Mouse (Mus musculus) E14TG2a.4 (cell line): ENCODE data around the gene Anp32b.
A peak's percentile ranks its signal among the peaks of the same experiment; 100 is the strongest.

Experiments used
- H3K27me3 ChIP-seq: 2 replicates; pipeline ENCODE4 v1.6.1; 2014; ENCODE audit warnings: low read length, control low read depth; ENCODE audit not compliant: insufficient read depth
- H3K36me3 ChIP-seq: 2 replicates; pipeline ENCODE4 v1.6.1; 2014; ENCODE audit warnings: low read length, control low read depth; ENCODE audit not compliant: insufficient read depth
- H3K4me1 ChIP-seq: replicated peaks from 2 replicates; pipeline ENCODE4 v1.6.1; 2014; ENCODE audit warnings: low read depth, low read length, control low read depth
- H3K4me3 ChIP-seq: replicated peaks from 2 replicates; pipeline ENCODE4 v1.5.1; 2014; ENCODE audit warnings: mild to moderate bottlenecking, low read length
- H3K9me3 ChIP-seq: 2 replicates; pipeline ENCODE4 v1.6.1; 2014; ENCODE audit warnings: low read length, control low read depth
- CTCF ChIP-seq: conservative IDR thresholded peaks from 2 replicates; pipeline ENCODE4 v1.5.1; 2014; ENCODE audit warnings: low read length
- NANOG ChIP-seq: IDR thresholded peaks from 2 replicates; pipeline ENCODE4 v1.6.1; 2014; ENCODE audit warnings: borderline replicate concordance, low read length, mixed read lengths
- POU5F1 ChIP-seq: IDR thresholded peaks from 2 replicates; pipeline ENCODE4 v1.6.1; 2014; ENCODE audit warnings: low read length, borderline replicate concordance

Anp32b gene

DNA sequence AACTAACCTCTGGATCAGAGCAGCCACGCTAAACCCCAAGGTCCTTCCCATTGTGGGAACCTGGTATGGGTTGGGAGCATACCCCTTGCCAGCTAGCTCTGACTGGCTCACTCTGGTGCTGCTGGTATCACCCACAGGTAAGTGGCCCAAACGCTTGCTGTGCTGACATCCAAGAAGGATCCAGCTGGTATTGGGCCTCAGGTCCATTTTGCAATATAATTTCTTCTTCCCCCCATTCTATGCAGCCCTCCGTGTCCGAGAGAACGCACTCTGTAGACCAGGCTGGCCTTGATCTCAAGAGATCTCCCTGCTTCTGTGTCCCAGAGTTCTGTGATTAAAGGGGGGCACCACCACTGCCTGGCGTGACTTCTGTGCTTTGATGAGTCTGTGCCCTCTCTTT, 42.4 kb downstream of the Anp32b start:
- Histone ChIP-seq H3K27me3 (no peaks in the 10 kb centered on the region), H3K4me1 (peaks cover 34% of the 10 kb centered on the region), H3K4me3 (no peak overlapping the region), H3K36me3 (peaks cover 63% of the 10 kb centered on the region), H3K9me3 (no peaks in the 10 kb centered on the region)
- TF ChIP-seq POU5F1 (no peak), NANOG (no peak), CTCF (no peak)

DNA sequence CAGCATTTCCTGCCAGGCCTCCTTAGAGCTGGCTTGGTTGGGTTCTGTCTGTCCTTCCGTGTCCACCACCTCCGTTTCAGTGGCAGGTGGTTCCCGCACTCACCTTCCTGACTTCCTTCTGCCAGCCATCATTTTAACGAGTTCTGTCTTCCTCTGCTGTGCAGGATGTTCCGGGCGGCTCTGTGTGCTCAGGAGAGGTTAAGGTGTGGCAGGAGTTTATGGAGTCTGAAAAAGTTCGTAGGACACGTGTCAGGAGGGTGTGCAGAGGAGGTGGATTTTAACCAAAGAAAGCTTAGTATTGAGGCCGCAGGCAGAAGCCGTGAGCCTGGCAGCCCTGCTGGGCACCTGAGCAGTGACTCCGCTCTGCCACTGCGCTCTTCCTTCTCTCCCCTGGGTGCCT, 44.8 kb downstream of the Anp32b start:
- Histone ChIP-seq H3K9me3 (no peaks in the 10 kb centered on the region), H3K4me1 (peaks cover 38% of the 10 kb centered on the region), H3K27me3 (no peaks in the 10 kb centered on the region), H3K36me3 (peaks cover 78% of the 10 kb centered on the region), H3K4me3 (no peak overlapping the region)
- no peak for TF ChIP-seq CTCF
- no peak for TF ChIP-seq NANOG
- no peak for TF ChIP-seq POU5F1

- Histone ChIP-seq H3K36me3 (peaks cover 80% of the 10 kb centered on the region), H3K4me1 (peaks cover 47% of the 10 kb centered on the region), H3K4me3 (no peak overlapping the region), H3K27me3 (no peaks in the 10 kb centered on the region), H3K9me3 (no peaks in the 10 kb centered on the region)
- TF ChIP-seq CTCF = peak; percentile 100
- TF ChIP-seq POU5F1 = no peak
- TF ChIP-seq NANOG = no peak
These were observed 46.7 kb downstream of the Anp32b start for GRCm38 (mm10) chr4:46497286-46497892.

DNA sequence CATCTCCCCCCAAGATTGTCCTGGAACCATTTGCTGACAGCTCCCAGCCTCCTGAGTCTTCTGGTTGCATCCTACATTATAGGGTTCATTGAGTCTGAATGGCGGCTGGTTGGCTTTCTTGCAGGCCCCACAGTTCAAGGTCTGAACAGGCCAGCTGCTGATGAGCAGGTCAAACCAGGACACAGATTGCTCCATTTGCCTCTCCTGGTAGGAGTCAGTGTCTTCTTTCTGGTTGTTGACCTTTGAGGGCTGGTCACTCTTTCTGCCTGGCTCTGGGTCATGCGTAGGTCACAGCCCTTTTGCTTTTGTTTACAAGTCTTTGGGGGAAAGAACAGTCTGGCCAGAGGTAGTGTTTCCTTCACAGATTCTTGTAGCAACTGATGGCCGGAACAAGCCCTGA, 47.8 kb downstream of the Anp32b start:
- Histone ChIP-seq H3K27me3 (no peaks in the 10 kb centered on the region), H3K9me3 (no peaks in the 10 kb centered on the region), H3K36me3 (peaks cover 78% of the 10 kb centered on the region), H3K4me1 (peaks cover 50% of the 10 kb centered on the region), H3K4me3 (no peak overlapping the region)
- TF ChIP-seq NANOG (no peak), POU5F1 (no peak), CTCF (no peak)

DNA sequence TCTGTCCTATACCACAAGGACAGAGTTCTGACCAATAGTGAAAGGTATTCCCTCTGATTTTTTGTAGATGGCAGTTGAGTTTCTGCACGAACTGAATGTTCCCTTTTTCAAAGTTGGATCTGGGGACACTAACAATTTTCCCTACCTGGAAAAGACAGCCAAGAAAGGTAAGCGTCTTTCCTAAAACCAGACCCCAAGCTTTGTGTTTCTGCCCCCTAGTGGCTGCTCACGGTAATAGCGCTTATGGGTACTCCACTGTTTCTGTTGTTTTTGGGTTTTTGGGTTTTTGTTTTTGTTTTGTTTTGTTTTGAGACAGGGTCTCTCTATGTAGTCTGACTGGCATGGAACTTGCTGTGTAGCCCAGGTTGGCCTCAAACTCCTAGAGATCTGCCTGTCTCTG, 48.3 kb downstream of the Anp32b start:
- Histone ChIP-seq H3K9me3 (no peaks in the 10 kb centered on the region), H3K4me1 (peaks cover 50% of the 10 kb centered on the region), H3K27me3 (no peaks in the 10 kb centered on the region), H3K4me3 (no peak overlapping the region), H3K36me3 (peaks cover 78% of the 10 kb centered on the region)
- TF ChIP-seq POU5F1 (no peak), CTCF (peak; percentile 99)

DNA sequence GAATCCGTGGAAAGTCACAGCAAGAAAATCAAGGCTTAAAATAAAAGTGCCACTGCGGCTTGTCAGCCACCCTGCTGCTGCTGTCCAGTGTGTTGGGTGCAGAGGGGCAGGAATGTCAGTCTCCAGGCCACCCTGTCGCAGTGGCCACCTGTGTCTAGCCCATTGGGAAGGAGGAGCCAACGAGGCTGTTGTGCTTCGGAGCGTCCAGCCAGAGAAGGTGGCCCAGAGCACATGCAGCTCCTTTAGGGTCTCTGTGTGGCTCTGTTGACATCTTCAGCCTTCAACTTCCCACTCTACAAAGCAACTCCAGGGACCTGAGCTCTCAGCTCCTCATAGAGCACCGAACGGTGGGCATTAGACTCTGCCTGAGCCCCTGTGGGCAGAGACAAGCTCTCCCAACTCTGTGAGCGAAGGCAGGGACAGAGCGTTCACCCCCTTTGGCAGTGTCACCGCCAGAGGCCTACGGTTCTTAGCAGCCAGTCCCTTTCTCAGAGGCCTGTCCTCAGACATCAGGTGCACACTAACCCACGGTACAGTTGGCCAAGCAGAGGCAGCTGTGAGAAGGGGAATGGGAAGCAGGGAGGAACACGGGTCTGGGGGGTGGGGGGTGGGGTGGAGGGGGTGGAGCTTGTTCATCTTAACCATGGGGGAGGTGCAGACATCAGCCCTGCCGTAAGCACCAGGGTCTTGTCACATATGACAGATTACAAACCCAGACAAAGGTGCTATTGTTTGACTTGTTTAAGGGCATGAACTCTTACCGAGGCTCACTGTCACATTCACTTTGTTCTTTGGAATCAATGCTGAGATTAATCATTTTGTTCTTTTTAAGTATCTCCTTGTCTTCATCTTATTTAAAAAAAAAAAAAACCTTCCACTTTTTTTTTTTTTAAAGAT, 52.2 kb downstream of the Anp32b start:
- TF ChIP-seq POU5F1 (no peak), CTCF (no peak), NANOG (no peak)
- Histone ChIP-seq H3K4me3 (0 out of 2 replicates have a peak overlapping the region, but pooled peaks have one; percentile 23), H3K27me3 (peaks cover 22% of the 10 kb centered on the region), H3K36me3 (peaks cover 53% of the 10 kb centered on the region), H3K9me3 (no peaks in the 10 kb centered on the region), H3K4me1 (peaks cover 56% of the 10 kb centered on the region)

DNA sequence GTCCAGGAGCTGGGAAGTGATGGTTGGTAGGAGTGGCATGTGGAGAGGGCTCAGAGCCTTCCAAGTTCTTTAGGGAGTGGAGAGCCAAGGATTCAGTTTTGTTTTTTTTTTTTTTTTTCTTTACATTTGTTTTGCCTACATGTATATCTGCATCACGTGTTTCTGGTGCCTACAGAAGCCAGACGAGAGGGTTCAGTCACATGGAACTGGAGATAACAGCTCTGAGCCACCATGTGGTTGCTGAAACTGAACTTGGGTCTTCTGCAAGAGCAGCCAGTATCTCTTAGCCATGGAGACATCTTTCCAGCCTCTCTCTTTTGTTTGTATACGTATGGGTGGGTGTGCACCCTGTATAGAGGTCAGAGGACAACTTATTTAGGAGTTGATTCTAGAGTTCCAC, 53.2 kb downstream of the Anp32b start:
- Histone ChIP-seq H3K4me3 (no peak overlapping the region), H3K9me3 (no peaks in the 10 kb centered on the region), H3K27me3 (peaks cover 22% of the 10 kb centered on the region), H3K36me3 (peaks cover 53% of the 10 kb centered on the region), H3K4me1 (peaks cover 47% of the 10 kb centered on the region)
- TF ChIP-seq CTCF (no peak), POU5F1 (no peak), NANOG (no peak)

DNA sequence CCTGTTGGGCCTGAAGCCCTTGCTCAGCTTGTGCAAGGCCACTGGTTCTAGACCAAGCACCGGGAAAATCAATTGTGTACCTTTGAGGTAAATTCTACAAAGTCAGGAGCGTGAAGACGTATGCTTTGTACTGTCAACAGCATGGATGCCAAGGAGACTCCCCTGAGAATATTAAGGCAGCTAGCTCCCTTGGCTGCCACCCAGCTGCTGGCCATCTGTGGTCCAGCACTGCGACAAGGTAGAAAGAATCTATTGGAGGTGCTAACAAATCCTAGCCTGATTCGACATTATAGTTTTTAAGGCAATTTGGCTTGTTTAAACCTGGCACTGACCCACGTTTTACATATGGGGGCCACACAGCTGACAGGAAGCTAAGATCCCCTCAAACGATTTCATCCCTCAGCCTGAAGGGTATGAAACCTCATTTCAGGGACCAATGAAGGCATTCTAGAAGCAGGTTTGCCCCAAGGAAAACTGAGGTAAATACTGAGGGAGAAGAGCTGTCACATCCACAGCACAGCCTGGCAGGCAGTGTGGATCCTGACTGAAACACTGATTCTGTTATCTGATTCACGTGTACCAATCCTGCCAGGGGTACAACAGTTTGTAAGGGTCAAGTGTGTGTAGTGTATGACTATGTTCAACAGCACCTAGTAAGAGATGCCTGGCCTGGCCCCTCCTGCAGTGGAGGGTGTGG, 54.8 kb downstream of the Anp32b start:
- peaks cover 22% of the 10 kb centered on the region for H3K27me3 ChIP-seq
- no peaks in the 10 kb centered on the region for H3K9me3 ChIP-seq
- TF ChIP-seq POU5F1 = no peak
- no peak for TF ChIP-seq CTCF
- TF ChIP-seq NANOG = no peak
- H3K4me1 ChIP-seq = peaks cover 40% of the 10 kb centered on the region
- H3K36me3 ChIP-seq = peaks cover 39% of the 10 kb centered on the region
- no peak overlapping the region for H3K4me3 ChIP-seq
